Mouse (Mus musculus): Measurements from ENCODE around the gene Atp4a.
"Not testable (repeated sequence)": the region's sequence is repeated elsewhere in the genome, so short reads cannot be mapped to it uniquely, and the experiment has no call there.

The Atp4a gene

GRCm38 (mm10) chr7:30729396-30730063, 17.5 kb downstream of the Atp4a start, which contains the start of gene Tmem147:
Gene Tmem147, minus strand, starts transcription at chr7:30729540.
- DNase-seq (ENCODE audit: low read depth, low spot score) = peak; percentile 87

GRCm38 (mm10) chr7:30730064-30730722, 18.2 kb downstream of the Atp4a start:
- DNase-seq (ENCODE audit: low read depth, low spot score) = not testable (repeated sequence)

- no peak for DNase-seq (ENCODE audit: low read depth, low spot score)
Measured at GRCm38 (mm10) chr7:30736211-30736610, 24.2 kb downstream of the Atp4a start.

- DNase-seq (ENCODE audit: low read depth, low spot score) = not testable (repeated sequence)
Measured at GRCm38 (mm10) chr7:30742570-30742969, 30.6 kb downstream of the Atp4a start.

GRCm38 (mm10) chr7:30743617-30744016, 31.6 kb downstream of the Atp4a start, which contains the start of gene Gapdhs:
Gene Gapdhs, minus strand, starts transcription at chr7:30743681.
- not testable (repeated sequence) for DNase-seq (ENCODE audit: low read depth, low spot score)

- DNase-seq (ENCODE audit: low read depth, low spot score) = no peak
Measured at GRCm38 (mm10) chr7:30744022-30744598, 32.1 kb downstream of the Atp4a start.

GRCm38 (mm10) chr7:30747525-30748204, 35.7 kb downstream of the Atp4a start:
- DNase-seq (ENCODE audit: low read depth, low spot score) = no peak

GRCm38 (mm10) chr7:30749824-30750606, 38.0 kb downstream of the Atp4a start:
- no peak for DNase-seq (ENCODE audit: low read depth, low spot score)

GRCm38 (mm10) chr7:30751086-30751669, 39.2 kb downstream of the Atp4a start, which contains the start of gene Sbsn:
Gene Sbsn, plus strand, starts transcription at chr7:30751471.
- DNase-seq (ENCODE audit: low read depth, low spot score) = no peak

- no peak for DNase-seq (ENCODE audit: low read depth, low spot score)
Measured at GRCm38 (mm10) chr7:30757001-30757400, 45.0 kb downstream of the Atp4a start.

GRCm38 (mm10) chr7:30758853-30759252, 46.8 kb downstream of the Atp4a start:
- DNase-seq (ENCODE audit: low read depth, low spot score) = no peak

GRCm38 (mm10) chr7:30761769-30762352, 49.9 kb downstream of the Atp4a start:
- no peak for DNase-seq (ENCODE audit: low read depth, low spot score)

GRCm38 (mm10) chr7:30763456-30763855, 51.4 kb downstream of the Atp4a start, which contains the start of gene Dmkn:
Gene Dmkn, plus strand, starts transcription at chr7:30763756.
- no peak for DNase-seq (ENCODE audit: low read depth, low spot score)

- no peak for DNase-seq (ENCODE audit: low read depth, low spot score)
Measured at GRCm38 (mm10) chr7:30765173-30765572, 53.2 kb downstream of the Atp4a start.

GRCm38 (mm10) chr7:30766408-30766807, 54.4 kb downstream of the Atp4a start:
- DNase-seq (ENCODE audit: low read depth, low spot score) = no peak

GRCm38 (mm10) chr7:30769236-30769635, 57.2 kb downstream of the Atp4a start:
- no peak for DNase-seq (ENCODE audit: low read depth, low spot score)
